Mouse (Mus musculus) regulatory T cell (primary cell): ENCODE measurements around the gene Capn7.

ENCODE experiments used
- in situ Hi-C: fragments of 300-600 bp; cut with MboI, MseI; formaldehyde crosslinking; loops from one replicate; pipeline ENCODE4 v1.15.1; 2025; ENCODE audit warnings: high pct_unique_total_duplicates

The Capn7 gene

GRCm38 (mm10) chr14:31394822-31395532, 58.5 kb downstream of the Capn7 start:
- in situ Hi-C loops: loop anchor here (5.0 kb wide), 1 partner anchor 42 kb away; the partner anchor contains the start of gene Sh3bp5

- in situ Hi-C loops: loop anchor here (5.0 kb wide), 1 partner anchor 42 kb away; the partner anchor contains the start of gene Sh3bp5
These were observed 59.3 kb downstream of the Capn7 start for GRCm38 (mm10) chr14:31395629-31396199.

- in situ Hi-C loops: loop anchor here (5.0 kb wide), 1 partner anchor 41 kb away; the partner anchor contains the start of gene Sh3bp5
These were observed 60.0 kb downstream of the Capn7 start for GRCm38 (mm10) chr14:31396428-31396827.

- in situ Hi-C loops: loop anchor here (5.0 kb wide), 1 partner anchor 40 kb away; the partner anchor contains the start of gene Sh3bp5
These were observed 60.9 kb downstream of the Capn7 start for GRCm38 (mm10) chr14:31397353-31397752.

GRCm38 (mm10) chr14:31397791-31398595, 61.6 kb downstream of the Capn7 start:
- in situ Hi-C loops: loop anchor here (5.0 kb wide), 1 partner anchor 39 kb away; the partner anchor contains the start of gene Sh3bp5

GRCm38 (mm10) chr14:31398819-31399218, 62.4 kb downstream of the Capn7 start:
- in situ Hi-C loops: loop anchor here (5.0 kb wide), 1 partner anchor 38 kb away; the partner anchor contains the start of gene Sh3bp5

- in situ Hi-C loops: loop anchor here (5.0 kb wide), 1 partner anchor 38 kb away; the partner anchor contains the start of gene Sh3bp5
These were observed 62.8 kb downstream of the Capn7 start for GRCm38 (mm10) chr14:31399271-31399670.

- in situ Hi-C loops: no loop called here
These were observed 63.8 kb downstream of the Capn7 start for GRCm38 (mm10) chr14:31400246-31400645.

DNA sequence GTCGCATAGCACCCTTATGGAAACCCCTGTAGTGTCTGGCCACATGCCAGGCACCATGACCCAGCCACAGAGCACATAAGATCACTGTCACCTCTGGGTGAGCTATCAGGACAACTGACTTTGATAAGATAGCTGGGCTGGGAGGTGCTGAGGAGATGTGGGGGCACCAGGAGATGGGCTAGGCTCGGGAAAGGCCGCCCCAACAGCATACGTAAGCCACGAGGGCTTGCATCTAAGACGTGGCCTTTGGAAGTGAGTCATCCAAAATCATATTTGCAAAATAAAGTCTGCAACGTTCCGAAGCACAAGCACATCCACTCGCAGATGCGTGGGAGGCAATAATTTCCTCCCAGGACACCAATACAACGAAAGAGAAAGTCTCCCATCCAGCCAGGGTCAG, 64.5 kb downstream of the Capn7 start:
- in situ Hi-C loops: no loop called here

GRCm38 (mm10) chr14:31401918-31402427, 65.5 kb downstream of the Capn7 start:
- in situ Hi-C loops: no loop called here

DNA sequence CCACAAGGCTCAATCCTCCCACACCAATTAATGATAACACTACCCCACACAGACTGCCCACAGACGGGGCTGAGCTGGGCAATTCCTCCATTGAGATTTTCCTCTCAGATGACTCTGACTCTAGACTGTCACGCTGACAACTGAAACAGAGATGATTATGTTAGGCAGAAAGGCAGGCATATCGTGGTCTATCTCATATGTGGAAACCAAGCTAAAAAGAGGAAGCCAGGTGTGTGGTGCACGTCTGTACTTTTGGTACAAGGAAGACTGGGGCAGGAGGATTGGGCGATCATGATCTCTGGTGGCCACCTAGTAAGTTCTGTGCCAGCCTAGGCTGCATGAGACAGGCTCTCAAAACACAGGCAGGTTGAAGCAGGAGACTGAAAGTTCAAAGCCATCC, 66.3 kb downstream of the Capn7 start:
- in situ Hi-C loops: no loop called here

GRCm38 (mm10) chr14:31403556-31403955, 67.1 kb downstream of the Capn7 start:
- in situ Hi-C loops: no loop called here

GRCm38 (mm10) chr14:31403995-31404394, 67.6 kb downstream of the Capn7 start:
- in situ Hi-C loops: no loop called here

- in situ Hi-C loops: no loop called here
These were observed 68.2 kb downstream of the Capn7 start for GRCm38 (mm10) chr14:31404663-31405062.

GRCm38 (mm10) chr14:31405652-31406051, 69.2 kb downstream of the Capn7 start:
- in situ Hi-C loops: no loop called here

- in situ Hi-C loops: no loop called here
These were observed 69.8 kb downstream of the Capn7 start for GRCm38 (mm10) chr14:31406154-31406810.

DNA sequence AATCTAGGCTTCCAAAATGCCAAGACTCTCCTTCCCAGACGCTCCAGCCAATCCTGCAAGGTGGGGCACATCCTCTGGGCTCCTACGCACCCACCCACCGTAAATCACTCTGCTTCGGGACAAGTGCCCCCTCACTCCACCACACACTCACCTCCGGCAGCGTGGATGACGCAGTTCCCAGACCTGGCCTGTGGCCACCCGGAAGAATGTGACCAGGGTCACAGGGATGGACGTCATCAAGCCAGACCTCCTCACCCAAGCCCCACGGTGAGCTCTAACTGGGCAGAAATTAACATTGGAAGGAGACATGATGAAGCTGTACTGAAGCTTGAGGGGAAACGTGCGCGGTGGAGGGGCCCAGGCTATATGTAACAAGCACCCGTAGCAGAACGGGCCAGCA, 70.8 kb downstream of the Capn7 start:
- in situ Hi-C loops: no loop called here

DNA sequence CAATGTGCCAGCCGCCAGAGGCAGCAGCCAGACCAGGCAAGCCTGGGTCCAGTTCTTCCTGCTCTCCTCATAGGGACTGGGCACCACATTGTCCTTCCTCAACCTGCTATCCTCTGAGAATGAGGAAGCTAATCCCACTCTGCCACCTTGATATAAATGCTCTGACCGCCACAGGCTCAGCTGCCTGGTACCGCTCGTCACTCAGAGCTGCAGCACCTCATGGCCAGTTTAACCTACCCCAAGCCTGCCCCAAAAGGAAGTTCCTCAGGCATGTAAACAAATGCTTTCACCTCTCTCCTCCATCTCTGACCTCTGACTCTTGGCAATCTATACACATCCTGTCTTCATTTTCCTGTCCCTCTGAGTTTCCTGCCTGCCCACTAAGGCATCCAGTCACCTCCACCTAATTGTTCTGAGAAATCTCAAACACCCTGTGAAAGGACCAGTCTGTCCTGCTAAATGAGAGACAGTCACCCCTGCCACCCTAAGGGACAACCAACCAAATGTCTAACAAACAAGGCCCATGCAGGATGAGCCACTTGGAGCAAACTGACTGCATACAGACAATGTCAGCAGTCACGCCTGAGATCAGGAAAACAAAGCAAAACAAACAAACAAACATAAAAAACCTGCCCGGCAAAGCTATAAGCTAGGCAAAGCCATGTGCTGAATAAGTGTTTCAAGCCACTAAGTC, 71.6 kb downstream of the Capn7 start:
- in situ Hi-C loops: no loop called here

DNA sequence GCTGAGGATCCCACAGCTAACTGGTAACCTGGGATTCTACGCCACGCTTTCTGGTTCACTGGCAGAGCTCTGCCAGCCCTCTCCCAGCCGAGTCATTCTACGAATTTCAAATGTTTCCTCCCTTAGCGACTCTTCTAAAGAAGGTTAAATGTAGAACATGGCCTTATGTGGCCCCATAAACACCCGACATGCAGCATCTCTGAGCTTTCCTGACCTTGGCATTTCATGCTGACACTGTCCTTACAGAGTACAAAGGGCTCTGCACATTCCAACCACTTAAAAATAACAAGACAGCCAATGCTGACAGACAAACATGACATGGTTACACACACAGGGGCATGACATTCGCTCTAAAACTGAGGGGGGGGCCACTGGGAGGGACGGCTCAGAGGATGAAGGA, 72.2 kb downstream of the Capn7 start:
- in situ Hi-C loops: no loop called here

DNA sequence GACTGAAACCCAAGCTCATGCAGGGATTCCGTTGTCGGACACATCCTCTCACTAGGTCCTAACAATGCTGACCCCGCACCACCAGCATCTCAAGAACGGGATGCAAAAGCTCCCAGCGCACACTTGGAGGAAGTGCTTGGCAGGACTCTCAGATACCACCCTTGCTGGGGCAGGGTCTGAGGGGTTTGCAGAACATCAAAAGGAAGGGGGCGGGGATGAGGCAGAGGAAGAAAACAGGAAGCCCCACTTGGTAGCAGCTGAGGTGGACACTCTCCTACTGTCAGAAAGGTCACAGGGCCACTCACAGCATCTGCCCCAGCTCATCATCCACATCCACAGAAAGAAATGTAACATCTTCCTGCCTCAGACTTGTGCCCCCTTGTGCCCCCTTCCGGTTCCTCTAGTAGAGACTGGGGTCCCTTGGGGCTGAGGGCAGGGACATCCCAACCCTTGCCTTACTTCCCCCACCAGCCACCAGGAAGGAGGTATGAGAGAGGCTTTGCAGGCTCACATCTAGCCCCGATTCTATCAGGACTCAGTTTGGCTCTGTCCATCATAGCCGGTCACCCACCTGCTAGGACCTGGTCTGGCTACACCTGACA, 73.8 kb downstream of the Capn7 start:
- in situ Hi-C loops: no loop called here
